In the genomic region with DNA sequence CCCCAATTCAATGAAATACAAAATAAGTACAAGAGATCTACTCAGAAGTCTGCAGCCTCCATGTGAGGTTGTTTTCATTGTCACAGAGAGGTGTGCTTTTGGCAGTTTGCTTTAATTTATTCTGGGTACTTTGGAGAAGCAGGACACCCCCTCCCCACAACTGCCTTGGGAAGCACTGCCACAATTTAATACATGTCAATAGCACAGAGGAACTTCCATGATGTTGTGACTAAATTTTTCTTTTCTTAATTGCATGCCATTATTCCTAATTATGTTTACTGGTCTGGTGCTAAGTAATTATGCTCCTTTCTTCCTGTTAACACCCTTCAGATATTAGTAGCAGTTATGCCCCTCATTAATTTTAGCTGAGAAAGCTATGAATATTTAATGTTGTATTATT, we compare ENCODE assay signal across 27 mouse cellular contexts.
"Had no signal": no experiment of that assay in that cellular context is flagged by ENCODE, and none has a peak within 500 bp of the region (broad histone marks: within the 10 kb centered on the region; RNA-seq: fewer than 3 reads in every experiment).

No protein-coding gene starts in this region.

- H3K4me1 ChIP-seq: kidney, embryonic 15.5 days; limb, embryonic 10.5 days; limb, embryonic 13.5 days; liver, embryonic 12.5 days; liver, embryonic 15.5 days; lung, embryonic 15.5 days; megakaryocyte, embryonic 14.5 days; midbrain, embryonic 10.5 days; midbrain, embryonic 13.5 days had no signal

- DNase-seq: kidney, adult 8-10 months; kidney, postnatal 10 days; kidney, postnatal 4 days; layer of hippocampus, adult 9-11 months; liver; lung, adult 18-20 months; lung, postnatal 10 days; lung, postnatal 36 days; right cerebral cortex, adult 18-20 months; right cerebral cortex, postnatal 14 days; right cerebral cortex, postnatal 4 days; thymus, adult 2 months; thymus, postnatal 14 days; thymus, postnatal 4 days had no signal

- ATAC-seq: liver, embryonic 12.5 days; midbrain, embryonic 13.5 days; midbrain, embryonic 16.5 days had no signal

- H3K4me3 ChIP-seq: kidney, embryonic 15.5 days; limb, embryonic 10.5 days; limb, embryonic 13.5 days; liver, embryonic 12.5 days; liver, embryonic 15.5 days; lung, embryonic 15.5 days; megakaryocyte, embryonic 14.5 days; midbrain, embryonic 10.5 days; midbrain, embryonic 13.5 days; myocyte; neural tube, embryonic 13.5 days had no signal

- H3K9me3 ChIP-seq: kidney, embryonic 15.5 days; limb, embryonic 10.5 days; limb, embryonic 13.5 days; liver, embryonic 12.5 days; liver, embryonic 15.5 days; lung, embryonic 15.5 days; megakaryocyte, embryonic 14.5 days; midbrain, embryonic 10.5 days; midbrain, embryonic 13.5 days; neural tube, embryonic 13.5 days had no signal

- H3K9ac ChIP-seq: kidney, embryonic 15.5 days; limb, embryonic 13.5 days; liver, embryonic 12.5 days; liver, embryonic 15.5 days; lung, embryonic 15.5 days; midbrain, embryonic 13.5 days; neural tube, embryonic 13.5 days had no signal

- H3K27ac ChIP-seq: kidney, embryonic 15.5 days; limb, embryonic 10.5 days; limb, embryonic 13.5 days; liver, embryonic 12.5 days; liver, embryonic 15.5 days; lung, embryonic 15.5 days; midbrain, embryonic 10.5 days; midbrain, embryonic 13.5 days; neural tube, embryonic 13.5 days; stomach, postnatal 0 days had no signal

- H3K36me3 ChIP-seq: kidney, embryonic 15.5 days; limb, embryonic 10.5 days; limb, embryonic 13.5 days; liver, embryonic 12.5 days; liver, embryonic 15.5 days; lung, embryonic 15.5 days; midbrain, embryonic 10.5 days; midbrain, embryonic 13.5 days; neural tube, embryonic 13.5 days had no signal

- H3K27me3 ChIP-seq: kidney, embryonic 15.5 days; limb, embryonic 13.5 days; liver, embryonic 12.5 days; liver, embryonic 15.5 days; lung, embryonic 15.5 days; megakaryocyte, embryonic 14.5 days; midbrain, embryonic 13.5 days; neural tube, embryonic 13.5 days had no signal

- H3K4me2 ChIP-seq: kidney, embryonic 15.5 days; limb, embryonic 13.5 days; liver, embryonic 12.5 days; liver, embryonic 15.5 days; lung, embryonic 15.5 days; midbrain, embryonic 13.5 days; neural tube, embryonic 13.5 days had no signal
